Mouse (Mus musculus) heart, postnatal 25 days (tissue): ENCODE data around the gene Cyp46a1. TPM values are rescaled to one million over a fixed set of nuclear protein-coding genes. Genes with fewer than 3 reads are reported as not detected.
A peak's percentile ranks its signal among the peaks of the same experiment; 100 is the strongest.

ENCODE experiments used
- DNase-seq: peaks from one replicate; pipeline ENCODE4 v3.0.0; 2022; ENCODE audit warnings: low spot score
- intact Hi-C: fragments of 180-260 bp; cut with DNase I; formaldehyde crosslinking; loops from one replicate; pipeline ENCODE4 v1.15.1; 2025
- total RNA-seq, 2 experiments: library from RNA; stranded (reverse); gene quantifications; 2 replicates each; pipeline ENCODE4 v1.2.3; 2021

Gene Cyp46a1
- total RNA-seq, 2 experiments from 2014 or later, result 0.31 to 0.36 TPM

- intact Hi-C loops, result no loop called here
- no peak for DNase-seq
These were observed 24.1 kb upstream of the Cyp46a1 start for GRCm38 (mm10) chr12:108310041-108310440.

DNA sequence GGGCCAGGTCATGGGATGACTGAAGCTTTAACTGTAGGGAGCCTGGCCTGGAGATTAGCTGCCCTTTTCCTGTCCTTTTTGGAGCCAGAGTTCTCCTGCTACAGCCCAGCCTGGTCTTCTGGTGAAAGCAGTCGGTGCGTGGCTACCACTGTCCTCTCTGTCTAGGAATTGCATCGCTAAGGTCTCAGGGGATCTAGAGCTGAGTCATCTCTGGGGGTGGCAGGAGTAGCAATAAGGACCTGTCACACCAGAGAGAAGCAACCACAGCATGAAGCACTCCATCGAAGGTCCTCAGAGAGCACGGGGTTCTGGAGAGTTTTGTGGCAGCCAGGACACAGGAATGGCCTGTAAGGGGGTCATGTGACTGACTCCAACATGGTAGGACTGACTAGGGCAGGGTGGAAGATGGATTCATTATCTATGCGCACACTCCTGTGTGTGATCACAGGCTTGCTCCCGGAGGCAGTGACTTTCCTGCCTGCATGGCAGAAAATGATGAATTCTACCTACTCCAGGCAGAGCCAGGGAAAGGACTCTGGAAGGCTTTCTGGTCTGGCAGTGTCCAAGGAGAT is 23.6 kb upstream of the Cyp46a1 start:
- intact Hi-C loops, result no loop called here
- no peak for DNase-seq

DNA sequence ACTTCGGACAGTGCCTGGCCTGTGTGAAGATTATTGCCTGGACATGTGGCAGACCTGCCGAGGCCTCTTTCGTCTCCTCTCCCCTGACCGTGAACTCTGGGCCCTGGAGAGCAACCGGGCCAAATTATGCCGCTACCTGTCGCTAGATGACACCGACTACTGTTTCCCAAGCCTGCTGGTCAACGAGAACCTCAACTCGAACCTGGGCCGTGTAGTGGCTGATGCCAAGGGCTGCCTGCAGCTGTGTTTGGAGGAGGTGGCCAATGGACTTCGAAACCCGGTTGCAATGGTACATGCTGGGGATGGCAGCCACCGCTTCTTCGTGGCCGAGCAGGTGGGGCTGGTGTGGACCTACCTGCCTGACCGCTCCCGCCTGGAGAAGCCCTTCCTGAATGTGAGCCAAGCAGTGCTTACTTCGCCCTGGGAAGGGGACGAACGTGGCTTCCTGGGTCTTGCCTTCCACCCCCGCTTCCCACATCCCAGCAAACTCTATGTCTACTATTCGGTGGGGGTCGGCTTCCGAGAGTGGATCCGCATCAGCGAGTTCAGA is 22.4 kb upstream of the Cyp46a1 start:
- intact Hi-C loops, result no loop called here
- DNase-seq, result no peak

DNA sequence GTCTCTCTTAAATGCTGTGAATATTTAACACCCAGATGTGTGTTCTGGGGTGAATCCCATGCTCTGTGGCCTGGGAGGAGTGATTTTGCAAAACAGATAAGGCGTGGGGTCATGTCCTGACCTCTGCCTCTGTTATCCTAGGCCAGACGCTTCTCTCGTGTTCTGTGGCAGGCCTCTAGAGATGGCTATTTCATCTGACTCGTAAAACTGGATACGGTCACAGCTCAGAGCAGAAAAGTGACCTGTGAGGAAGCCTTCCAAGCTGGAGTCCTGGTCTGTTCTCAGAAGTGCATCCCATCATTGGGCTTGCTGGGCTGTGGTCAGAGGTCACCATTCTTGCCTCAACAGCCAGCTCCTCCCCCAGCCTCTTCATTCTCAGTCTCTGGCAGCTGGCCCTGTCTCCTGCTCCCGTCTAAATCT is 21.7 kb upstream of the Cyp46a1 start:
- DNase-seq, result no peak
- intact Hi-C loops, result no loop called here

- no peak for DNase-seq
- intact Hi-C loops, result no loop called here
These were observed 20.9 kb upstream of the Cyp46a1 start for GRCm38 (mm10) chr12:108313244-108313772.

- no peak for DNase-seq
- intact Hi-C loops, result no loop called here
These were observed 18.4 kb upstream of the Cyp46a1 start for GRCm38 (mm10) chr12:108315818-108316217.

- no peak for DNase-seq
- intact Hi-C loops, result no loop called here
These were observed 17.5 kb upstream of the Cyp46a1 start for GRCm38 (mm10) chr12:108316655-108317054.

DNA sequence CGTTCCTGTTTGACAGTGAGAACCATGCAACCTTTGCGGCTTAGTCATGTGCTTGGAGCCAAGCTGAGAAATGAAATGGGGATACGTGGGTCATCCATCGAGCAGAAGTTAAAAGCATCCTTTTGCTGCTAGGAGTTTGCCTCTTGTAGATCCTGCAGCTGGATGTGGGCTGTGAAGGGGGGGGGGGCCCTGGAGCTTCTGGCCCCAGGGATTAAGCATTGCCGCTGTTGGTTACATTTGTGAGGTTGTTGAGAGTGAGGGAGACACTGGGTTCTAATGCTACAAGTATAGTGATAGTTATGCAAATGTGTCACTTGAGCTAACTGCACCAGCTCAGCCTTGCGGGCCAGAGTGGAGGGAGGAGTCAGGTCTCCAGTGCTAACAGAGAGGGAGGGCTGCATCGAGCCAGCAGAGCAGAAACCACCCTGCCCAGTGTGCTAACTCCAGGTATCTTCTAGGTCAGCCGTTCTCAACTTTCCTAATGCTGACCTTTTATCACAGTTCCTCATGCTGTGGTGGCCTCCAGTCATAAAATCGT is 16.9 kb upstream of the Cyp46a1 start:
- intact Hi-C loops, result no loop called here
- no peak for DNase-seq

- intact Hi-C loops, result no loop called here
- no peak for DNase-seq
These were observed 16.3 kb upstream of the Cyp46a1 start for GRCm38 (mm10) chr12:108317826-108318430.

- DNase-seq, result no peak
- intact Hi-C loops, result no loop called here
These were observed 15.7 kb upstream of the Cyp46a1 start for GRCm38 (mm10) chr12:108318499-108318898.

DNA sequence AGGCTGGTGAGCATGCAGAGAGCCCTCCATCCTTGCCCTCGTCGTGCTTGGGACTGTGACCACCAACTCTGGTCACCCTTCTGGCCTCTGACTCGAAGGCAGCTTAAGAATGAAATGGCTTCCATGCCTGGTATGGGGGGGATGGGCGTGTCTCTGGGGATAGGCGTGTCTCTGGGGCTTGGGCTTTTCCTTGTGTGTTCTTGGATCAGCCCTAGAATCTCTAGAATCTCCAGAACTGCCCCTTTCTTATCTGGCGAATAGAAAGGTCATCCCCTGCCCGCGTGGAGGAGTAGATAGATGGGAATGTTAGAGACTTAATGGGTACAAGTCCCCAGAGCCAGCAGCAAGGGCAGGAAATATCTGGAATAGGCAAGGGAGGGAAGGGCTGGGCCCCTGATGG is 14.1 kb upstream of the Cyp46a1 start:
- intact Hi-C loops, result no loop called here
- DNase-seq, result no peak

- DNase-seq, result no peak
These were observed 7.8 kb upstream of the Cyp46a1 start for GRCm38 (mm10) chr12:108326401-108326800.

GRCm38 (mm10) chr12:108327889-108328491 is 6.2 kb upstream of the Cyp46a1 start:
- DNase-seq, result no peak
- intact Hi-C loops, result no loop called here

More at GRCm38 (mm10) chr12:108326401-108326800, 7.8 kb upstream of the Cyp46a1 start:
- intact Hi-C loops, result no loop called here

GRCm38 (mm10) chr12:108333056-108333455 is 1.1 kb upstream of the Cyp46a1 start:
- DNase-seq, result peak; percentile 80
- intact Hi-C loops, result no loop called here

- intact Hi-C loops, result no loop called here
- no peak for DNase-seq
These were observed 699 bp upstream of the Cyp46a1 start for GRCm38 (mm10) chr12:108333481-108333882.

- DNase-seq, result no peak
These were observed 348 bp downstream of the Cyp46a1 start for GRCm38 (mm10) chr12:108334529-108334928.

GRCm38 (mm10) chr12:108338572-108339190 is 4.5 kb downstream of the Cyp46a1 start:
- intact Hi-C loops, result no loop called here
- no peak for DNase-seq

More at GRCm38 (mm10) chr12:108334529-108334928, 348 bp downstream of the Cyp46a1 start:
- intact Hi-C loops, result no loop called here

GRCm38 (mm10) chr12:108348151-108348550 is 14.0 kb downstream of the Cyp46a1 start:
- no peak for DNase-seq
- intact Hi-C loops, result no loop called here

- intact Hi-C loops, result no loop called here
- no peak for DNase-seq
These were observed 14.8 kb downstream of the Cyp46a1 start for GRCm38 (mm10) chr12:108349026-108349425.

GRCm38 (mm10) chr12:108350931-108351330 is 16.8 kb downstream of the Cyp46a1 start:
- intact Hi-C loops, result no loop called here
- DNase-seq, result no peak
